Mouse (Mus musculus) ZHBTc4 (cell line): ENCODE measurements around the gene Copz1.

Experiments used
- DNase-seq: peaks from one replicate; pipeline ENCODE4 v3.0.0-alpha.2; 2011; ENCODE audit warnings: low read depth, low spot score

Copz1 gene

GRCm38 (mm10) chr15:103272419-103273279 lies at the start of gene Copz1:
Copz1 (plus strand) TSS chr15:103272714.
- peak; percentile 100 for DNase-seq

- DNase-seq: peak; percentile 70
These were observed 48.4 kb upstream of the Copz1 start for GRCm38 (mm10) chr15:103224161-103224560.

DNA sequence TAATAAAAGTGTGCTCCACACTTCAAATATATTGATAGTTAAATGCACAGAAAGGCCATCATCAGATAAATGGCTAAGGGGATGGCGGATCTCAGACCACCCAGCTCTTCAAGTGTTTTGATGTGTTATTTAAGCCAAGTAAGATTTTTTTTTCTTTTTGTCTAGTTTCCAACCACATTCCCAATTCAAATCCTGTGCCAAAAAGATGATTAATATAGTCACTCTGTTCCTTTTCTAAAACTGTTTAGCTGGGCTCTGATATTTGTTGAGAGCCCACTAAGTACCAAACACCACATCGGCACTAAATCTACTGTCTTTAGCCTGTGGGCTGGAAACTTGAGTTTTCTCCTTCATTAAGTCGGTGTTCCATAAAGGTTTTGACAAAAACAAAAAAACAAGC lies 45.5 kb upstream of the Copz1 start:
- no peak for DNase-seq

DNA sequence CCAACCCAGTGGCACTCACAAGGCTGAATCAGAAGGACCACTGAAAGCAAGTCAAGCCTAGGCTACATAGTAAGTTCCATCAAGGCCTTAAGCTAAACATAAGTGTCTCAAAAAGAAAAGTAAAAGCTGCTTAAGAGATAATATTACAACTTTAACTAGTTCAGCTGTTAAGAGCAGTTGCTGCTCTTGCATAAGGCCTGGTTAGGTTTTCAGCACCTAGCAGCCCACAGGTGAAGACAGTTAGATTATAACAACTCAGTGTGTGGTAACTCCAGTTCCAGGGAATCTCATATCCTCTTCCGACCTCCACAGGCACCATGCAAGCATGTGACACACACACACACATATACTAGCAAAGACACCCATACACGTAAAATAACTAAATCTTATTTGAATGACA lies 44.9 kb upstream of the Copz1 start:
- DNase-seq: no peak

DNA sequence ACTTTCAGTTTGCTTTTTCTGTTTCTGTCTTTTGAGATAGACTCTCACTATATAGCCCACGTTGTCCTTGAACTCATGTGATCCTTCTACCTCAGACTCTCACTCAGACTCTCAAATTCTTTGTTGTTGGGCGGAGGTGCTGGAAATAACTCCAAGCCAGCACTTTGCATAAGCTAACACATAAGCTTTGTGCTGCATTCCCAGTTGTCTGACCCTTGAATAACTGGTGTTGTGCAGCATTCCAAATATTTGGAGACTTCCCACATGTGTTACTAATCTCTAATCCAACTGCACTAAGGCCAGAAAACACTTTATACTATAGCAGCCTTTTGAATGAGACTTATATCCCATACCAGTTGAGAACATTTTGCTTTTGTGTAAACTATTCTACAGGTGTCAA lies 43.6 kb upstream of the Copz1 start:
- peak; percentile 47 for DNase-seq

GRCm38 (mm10) chr15:103233119-103233518 lies 39.4 kb upstream of the Copz1 start:
- no peak for DNase-seq

DNA sequence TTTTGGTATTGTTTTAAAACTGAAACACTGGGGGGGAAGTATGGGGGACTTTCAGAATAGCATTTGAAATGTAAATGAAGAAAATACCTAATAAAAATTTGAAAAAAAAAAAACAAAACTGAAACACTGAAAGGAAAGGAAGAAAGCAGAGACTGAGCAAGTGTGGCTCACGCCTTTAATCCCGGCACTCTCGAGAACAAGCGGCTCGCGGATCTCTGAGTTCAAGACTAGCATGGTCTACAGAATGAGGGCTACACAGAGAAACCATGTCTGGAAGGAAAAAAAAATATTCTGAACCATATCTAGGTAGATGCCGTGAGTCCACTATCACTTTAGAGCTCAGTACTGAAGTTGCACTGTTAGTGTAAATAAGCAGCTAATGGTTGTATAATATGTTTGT lies 35.2 kb upstream of the Copz1 start:
- no peak for DNase-seq

- peak; percentile 99 for DNase-seq
These were observed 33.3 kb upstream of the Copz1 start for GRCm38 (mm10) chr15:103239130-103239684.

GRCm38 (mm10) chr15:103239685-103240159 lies 32.8 kb upstream of the Copz1 start, which contains the start of gene Cbx5:
Cbx5 (minus strand) TSS chr15:103239816.
- peak; percentile 98 for DNase-seq

GRCm38 (mm10) chr15:103240160-103241028 lies 32.1 kb upstream of the Copz1 start, which contains the start of gene Hnrnpa1:
Hnrnpa1 (plus strand) TSS chr15:103240432.
- peak; percentile 99 for DNase-seq

- peak; percentile 48 for DNase-seq
These were observed 31.2 kb upstream of the Copz1 start for GRCm38 (mm10) chr15:103241071-103242018.

- DNase-seq: peak; percentile 50
These were observed 29.6 kb upstream of the Copz1 start for GRCm38 (mm10) chr15:103242885-103243284.

GRCm38 (mm10) chr15:103245616-103246015 lies 26.9 kb upstream of the Copz1 start:
- DNase-seq: peak; percentile 48

DNA sequence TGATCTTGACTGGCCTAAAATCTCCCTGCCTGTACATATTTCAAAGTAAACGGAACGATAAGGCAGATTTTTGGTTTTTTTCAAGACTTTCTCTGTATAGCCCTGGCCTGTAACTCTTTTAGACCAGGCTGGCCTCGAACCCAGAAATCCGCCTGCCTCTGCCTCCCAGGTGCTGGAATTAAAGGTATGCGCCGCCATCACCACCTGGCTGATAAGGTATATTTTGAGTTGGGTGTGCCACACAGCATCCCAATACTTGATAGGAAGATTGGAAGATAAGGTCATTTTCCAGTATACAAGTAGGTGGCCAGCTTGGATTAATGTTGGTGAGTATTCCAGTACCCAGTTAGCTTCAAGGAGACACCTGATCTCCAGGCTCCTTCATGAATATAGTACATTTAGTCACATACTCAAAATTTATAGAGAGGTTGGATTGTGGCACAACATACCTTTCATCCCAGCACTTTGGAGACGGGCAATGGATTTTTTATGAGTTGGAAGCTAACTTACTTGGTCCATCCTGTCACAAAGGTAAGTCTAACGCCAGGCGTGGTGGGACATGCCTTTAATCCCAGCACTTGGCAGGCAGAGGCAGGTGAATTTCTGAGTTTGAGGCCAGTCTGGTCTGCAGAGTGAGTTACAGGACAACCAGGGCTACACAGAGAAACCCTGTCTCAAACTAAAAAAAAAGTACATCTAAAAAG lies 25.3 kb upstream of the Copz1 start:
- DNase-seq: peak; percentile 45

DNA sequence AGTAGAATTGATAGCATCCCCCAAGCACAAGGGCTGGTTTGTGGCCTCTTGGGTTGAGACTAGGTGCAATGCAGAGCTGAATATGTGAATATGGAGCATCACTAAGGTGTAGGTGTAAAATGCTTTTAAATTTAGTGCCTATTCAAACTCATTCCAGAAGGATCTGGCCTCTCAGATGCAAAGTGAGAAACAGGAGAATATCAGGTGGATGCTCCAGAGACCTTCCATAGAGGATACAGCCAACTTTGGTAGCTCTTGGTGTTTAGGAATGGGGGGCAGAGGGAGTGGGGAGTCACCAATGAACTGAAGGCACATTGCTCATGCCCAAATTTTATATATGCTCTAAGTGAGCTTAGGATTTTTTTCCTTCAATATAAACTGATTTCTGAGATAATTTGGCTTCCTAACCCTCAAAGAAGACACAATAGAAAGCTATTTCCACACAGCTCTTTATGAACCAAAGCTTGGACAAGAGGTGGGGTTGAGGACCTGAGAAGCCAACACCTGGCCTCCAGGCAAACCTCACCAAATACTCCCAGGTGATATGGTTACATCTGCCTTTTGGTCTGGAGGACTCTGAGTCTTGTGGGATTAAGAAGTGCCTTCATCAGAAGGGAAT lies 24.6 kb upstream of the Copz1 start:
- peak; percentile 66 for DNase-seq

- peak; percentile 71 for DNase-seq
These were observed 23.9 kb upstream of the Copz1 start for GRCm38 (mm10) chr15:103248401-103249313.

GRCm38 (mm10) chr15:103249511-103249910 lies 23.0 kb upstream of the Copz1 start:
- DNase-seq: peak; percentile 59

DNA sequence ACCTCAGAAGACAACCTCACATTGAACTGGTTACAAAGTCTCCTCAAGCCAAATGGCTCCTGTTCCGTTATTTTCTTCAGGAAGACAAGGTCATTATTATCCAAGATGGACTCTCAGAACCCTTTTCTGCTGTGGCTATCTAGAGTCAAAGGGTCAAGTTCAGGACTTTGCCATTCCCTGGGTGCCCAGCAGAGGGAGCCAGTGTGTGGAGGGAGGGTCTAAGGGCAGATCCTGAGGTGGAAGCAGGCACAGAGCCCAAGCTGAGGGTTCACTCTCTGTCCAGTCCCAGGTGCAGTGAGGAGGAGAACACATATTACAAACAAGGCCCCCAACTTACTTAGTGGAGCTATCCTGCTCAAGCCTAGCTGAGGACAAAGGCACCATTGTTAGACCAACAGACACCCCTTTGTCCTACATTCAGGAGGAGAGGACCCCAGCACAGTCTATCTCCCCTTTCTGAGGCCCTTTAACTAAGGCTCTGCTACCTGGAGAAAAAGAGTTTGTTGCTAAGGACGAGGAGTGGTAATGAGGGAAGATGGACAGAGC lies 22.2 kb upstream of the Copz1 start:
- DNase-seq: peak; percentile 92
